Mouse (Mus musculus) embryonic facial prominence, embryonic 14.5 days (tissue): ENCODE data around the gene Taf3. TPM values are rescaled to one million over a fixed set of nuclear protein-coding genes. Genes with fewer than 3 reads are reported as not detected.

Experiments used
- ATAC-seq: fragments of 200-750 bp; cut with Nextera tagmentation; 2 replicates; pipeline ENCODE4 v1.8.0; 2017; ENCODE audit warnings: low read depth, moderate number of reproducible peaks, moderate TSS enrichment
- DNase-seq: peaks from one replicate; pipeline ENCODE4 v3.0.0-alpha.2; 2015; ENCODE audit warnings: low spot score
- H3K27ac ChIP-seq: fragments of 300-500 bp; sonication (generic); replicated peaks from 2 replicates; pipeline ENCODE4 v1.5.1; 2014; ENCODE audit warnings: low read depth, mild to moderate bottlenecking, low read length, moderate library complexity
- H3K27me3 ChIP-seq: fragments of 300-500 bp; sonication (generic); replicated peaks from 2 replicates; pipeline ENCODE4 v1.6.1; 2014; ENCODE audit warnings: low read length; ENCODE audit not compliant: control insufficient read depth, insufficient read depth
- H3K36me3 ChIP-seq: fragments of 300-500 bp; sonication (generic); 2 replicates; pipeline ENCODE4 v1.6.1; 2014; ENCODE audit warnings: low read length, mixed read lengths; ENCODE audit not compliant: control insufficient read depth, insufficient read depth
- H3K4me1 ChIP-seq: fragments of 300-500 bp; sonication (generic); 2 replicates; pipeline ENCODE4 v1.6.1; 2014; ENCODE audit warnings: antibody characterized with exemption, low read length; ENCODE audit not compliant: control insufficient read depth, insufficient read depth
- H3K4me2 ChIP-seq: fragments of 300-500 bp; sonication (generic); 2 replicates; pipeline ENCODE4 v1.6.1; 2014; ENCODE audit warnings: low read depth, mild to moderate bottlenecking, low read length, moderate library complexity, mixed read lengths
- H3K4me3 ChIP-seq: fragments of 300-500 bp; sonication (generic); 2 replicates; pipeline ENCODE4 v1.5.1; 2014; ENCODE audit warnings: low read depth, mild to moderate bottlenecking, low read length
- H3K9ac ChIP-seq: fragments of 300-500 bp; sonication (generic); 2 replicates; pipeline ENCODE4 v1.6.1; 2014; ENCODE audit warnings: low read depth, mild to moderate bottlenecking, low read length, moderate library complexity, mixed read lengths
- H3K9me3 ChIP-seq: fragments of 300-500 bp; sonication (generic); 2 replicates; pipeline ENCODE4 v1.6.1; 2016; ENCODE audit warnings: low read length; ENCODE audit not compliant: control insufficient read depth
- WGBS: fragments of 180-500 bp; shearing (Covaris S2); extraction: QIAGEN DNeasy Blood & Tissue Kit; methylation state at CpG from one replicate; pipeline ENCODE4 v1.1.7; 2014; 5-methylcytosine and 5-hydroxymethylcytosine counted together
- polyA plus RNA-seq: library from polyadenylated mRNA; unstranded; fragments of >200 nt; fragmentation: Nextera tagmentation; extraction: Ambion mirVana; gene quantifications from 2 replicates; pipeline ENCODE4 v1.2.1, GENCODE M21; 2014

The Taf3 gene
- polyA plus RNA-seq, 1 experiment from 2014 or later = 10.9 TPM

DNA sequence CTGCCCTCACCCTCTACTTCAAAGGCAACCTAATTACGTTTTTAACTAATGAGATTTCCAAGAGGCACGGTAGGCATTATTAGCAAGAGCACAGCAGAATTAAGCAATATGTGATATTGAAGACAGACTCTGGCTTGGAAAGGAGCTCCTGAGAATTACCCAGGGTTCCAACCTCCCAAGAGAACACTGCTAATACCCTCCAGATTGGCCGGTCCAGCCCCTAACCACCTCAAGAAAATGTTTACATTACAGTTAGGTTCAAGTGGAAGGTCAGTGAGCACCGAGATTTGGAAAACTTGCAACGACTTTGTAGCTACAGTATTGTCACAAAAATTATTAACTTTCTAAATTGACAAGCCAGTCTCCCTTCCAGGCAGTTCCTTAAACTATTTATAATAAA lies 66.0 kb downstream of the Taf3 start:
- Histone ChIP-seq H3K27me3 (no peaks in the 10 kb centered on the region), H3K9me3 (no peaks in the 10 kb centered on the region), H3K9ac (no peak overlapping the region), H3K4me3 (no peak overlapping the region), H3K4me2 (no peak overlapping the region), H3K27ac (no peak overlapping the region), H3K4me1 (peaks cover 10% of the 10 kb centered on the region; the same call in 1 of the 2 replicates), H3K36me3 (no peaks in the 10 kb centered on the region)
- ATAC-seq = no peak
- DNase-seq = no peak
- WGBS = 7% methylated on average over 5 of the region's 5 CpGs

DNA sequence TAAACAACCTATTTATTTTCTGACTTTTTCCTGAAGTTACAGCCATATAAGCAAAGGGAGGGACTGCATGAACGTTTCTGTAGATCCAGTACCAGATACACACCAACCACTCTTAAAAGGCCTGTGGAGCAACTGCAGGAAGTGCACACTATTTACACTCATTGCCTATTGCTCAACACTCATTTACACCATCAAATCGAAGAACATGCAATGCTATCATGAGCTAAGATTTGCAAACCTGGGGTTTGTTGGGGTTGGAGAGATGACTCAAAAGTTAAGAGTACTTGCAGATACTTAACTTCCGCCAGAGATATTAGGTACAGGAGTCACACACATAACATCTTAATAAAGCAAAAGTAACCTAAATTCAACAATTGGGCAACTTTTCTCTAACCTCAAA lies 76.5 kb downstream of the Taf3 start:
- no peak overlapping the region for H3K9ac ChIP-seq
- DNase-seq (no peak), ATAC-seq (no peak)
- no peaks in the 10 kb centered on the region for H3K9me3 ChIP-seq
- WGBS = 76% methylated on average over 3 of the region's 3 CpGs
- no peak overlapping the region for H3K27ac ChIP-seq
- H3K4me3 ChIP-seq = no peak overlapping the region
- H3K36me3 ChIP-seq = no peaks in the 10 kb centered on the region
- no peaks in the 10 kb centered on the region for H3K27me3 ChIP-seq
- no peak overlapping the region for H3K4me2 ChIP-seq
- no peaks in the 10 kb centered on the region for H3K4me1 ChIP-seq

DNA sequence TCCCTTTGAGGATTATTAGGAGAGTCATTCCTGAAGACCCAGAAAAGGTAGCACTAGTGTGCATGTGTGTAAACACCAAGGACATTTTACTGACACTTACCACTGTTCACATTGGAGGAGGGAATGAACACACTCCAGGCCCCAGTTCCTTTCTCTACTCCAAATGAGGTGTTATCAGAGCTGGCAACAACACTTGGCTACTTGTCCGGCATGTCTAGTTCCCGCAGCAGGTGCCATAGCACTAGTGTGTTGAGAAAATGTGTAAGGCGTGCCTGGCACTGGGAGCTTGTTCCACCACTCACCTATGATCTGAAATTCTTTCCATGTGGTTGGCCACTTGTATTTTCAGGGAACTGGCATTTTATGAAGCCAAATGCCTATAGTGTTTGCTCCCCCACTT lies 77.8 kb downstream of the Taf3 start:
- Histone ChIP-seq H3K9ac (no peak overlapping the region), H3K36me3 (no peaks in the 10 kb centered on the region), H3K9me3 (no peaks in the 10 kb centered on the region), H3K4me3 (no peak overlapping the region), H3K27ac (no peak overlapping the region), H3K4me1 (no peaks in the 10 kb centered on the region), H3K27me3 (no peaks in the 10 kb centered on the region), H3K4me2 (no peak overlapping the region)
- 96% methylated on average over 3 of the region's 3 CpGs for WGBS
- ATAC-seq = no peak
- DNase-seq = no peak

DNA sequence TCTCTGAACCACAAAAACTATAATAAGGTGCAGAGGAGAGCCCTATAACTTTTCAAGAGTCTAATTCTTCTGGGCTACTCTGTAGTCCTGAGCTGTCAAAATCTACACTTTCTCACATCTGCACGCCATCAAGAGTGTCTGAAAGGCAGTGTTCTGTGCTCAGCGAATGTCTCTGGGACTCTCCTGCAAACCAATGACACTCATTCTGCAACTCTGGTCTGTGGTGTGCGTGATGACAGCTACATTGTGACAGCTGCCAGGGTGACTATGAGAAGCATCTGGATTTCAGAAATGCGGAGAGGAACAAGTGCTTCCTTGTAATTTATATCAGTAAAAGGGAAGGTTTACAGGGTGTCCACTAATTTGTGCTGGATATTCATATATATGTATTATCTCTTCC lies 78.2 kb downstream of the Taf3 start:
- WGBS = 55% methylated on average over 4 of the region's 4 CpGs
- DNase-seq = peak; percentile 38
- Histone ChIP-seq H3K9me3 (no peaks in the 10 kb centered on the region), H3K27me3 (no peaks in the 10 kb centered on the region), H3K4me3 (no peak overlapping the region), H3K9ac (no peak overlapping the region), H3K4me1 (no peaks in the 10 kb centered on the region), H3K4me2 (no peak overlapping the region), H3K36me3 (no peaks in the 10 kb centered on the region), H3K27ac (no peak overlapping the region)
- ATAC-seq = no peak

DNA sequence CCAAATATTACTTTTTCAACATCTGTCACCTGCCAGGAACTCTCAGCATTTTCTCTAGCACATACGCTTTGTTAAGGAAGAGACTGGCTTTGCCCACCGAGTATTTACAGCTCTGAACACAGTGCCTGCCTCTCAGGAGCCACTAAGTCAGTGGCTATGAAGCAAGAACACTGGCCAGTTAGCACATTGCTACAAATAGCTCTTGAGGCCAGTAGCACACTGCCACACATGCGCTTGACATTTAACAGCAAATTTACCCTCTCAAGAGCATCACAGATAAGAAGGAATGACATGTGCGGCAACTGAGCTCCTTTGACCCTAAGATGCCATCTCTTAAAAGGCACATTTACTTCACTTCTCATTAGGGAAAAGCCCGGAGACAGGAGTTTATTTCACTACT lies 78.7 kb downstream of the Taf3 start:
- H3K9me3 ChIP-seq = no peaks in the 10 kb centered on the region
- DNase-seq = no peak
- H3K4me2 ChIP-seq = no peak overlapping the region
- no peak overlapping the region for H3K27ac ChIP-seq
- H3K9ac ChIP-seq = no peak overlapping the region
- H3K36me3 ChIP-seq = no peaks in the 10 kb centered on the region
- H3K27me3 ChIP-seq = no peaks in the 10 kb centered on the region
- ATAC-seq = no peak
- no peak overlapping the region for H3K4me3 ChIP-seq
- H3K4me1 ChIP-seq = no peaks in the 10 kb centered on the region
- 75% methylated on average over 5 of the region's 5 CpGs for WGBS

DNA sequence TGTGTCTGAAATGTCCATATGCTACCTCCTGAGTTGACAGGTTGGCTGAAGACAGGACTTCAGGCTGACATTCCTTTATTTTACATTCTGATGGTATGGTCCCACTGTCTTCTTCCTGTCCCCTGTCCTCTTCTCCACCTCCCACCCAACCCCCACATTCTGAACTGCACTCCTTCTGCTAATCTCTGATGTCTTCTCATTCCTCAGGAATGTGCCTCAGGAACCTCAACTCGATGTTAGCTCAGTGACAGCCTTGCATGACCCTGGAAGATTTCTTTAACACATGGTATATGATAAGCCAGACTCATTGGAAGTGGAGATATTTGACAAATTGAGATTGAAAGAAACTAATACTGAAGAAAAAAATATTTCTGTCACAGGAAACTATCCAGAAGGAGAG lies 81.8 kb downstream of the Taf3 start:
- no peak overlapping the region for H3K4me2 ChIP-seq
- no peaks in the 10 kb centered on the region for H3K36me3 ChIP-seq

DNA sequence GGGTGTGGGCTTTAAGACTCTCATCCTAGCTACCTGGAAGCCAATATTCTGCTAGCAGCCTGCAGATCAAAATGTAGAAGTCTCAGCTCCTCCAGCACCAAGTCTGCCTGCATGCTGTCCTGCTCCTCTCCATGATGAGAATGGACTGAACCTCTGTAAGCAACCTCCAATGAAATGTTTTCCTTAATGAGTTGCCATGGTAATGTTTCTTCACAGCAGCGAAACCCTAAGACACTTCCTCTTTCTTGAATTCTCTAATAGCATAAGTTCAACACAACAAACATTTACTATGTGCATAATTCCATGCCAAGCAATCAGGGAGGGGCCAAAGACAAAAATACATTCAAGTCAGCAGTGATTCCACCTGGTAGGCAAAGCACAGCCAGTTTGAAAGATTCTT lies 82.8 kb downstream of the Taf3 start:
- no peak for DNase-seq

More for the DNA sequence above, 81.8 kb downstream of the Taf3 start:
- no peak for ATAC-seq
- no peak overlapping the region for H3K4me3 ChIP-seq
- no peak for DNase-seq
- H3K27ac ChIP-seq = no peak overlapping the region
- 36% methylated on average over 1 of the region's 1 CpGs for WGBS
- no peak overlapping the region for H3K9ac ChIP-seq
- no peaks in the 10 kb centered on the region for H3K27me3 ChIP-seq
- no peaks in the 10 kb centered on the region for H3K9me3 ChIP-seq
- H3K4me1 ChIP-seq = no peaks in the 10 kb centered on the region

DNA sequence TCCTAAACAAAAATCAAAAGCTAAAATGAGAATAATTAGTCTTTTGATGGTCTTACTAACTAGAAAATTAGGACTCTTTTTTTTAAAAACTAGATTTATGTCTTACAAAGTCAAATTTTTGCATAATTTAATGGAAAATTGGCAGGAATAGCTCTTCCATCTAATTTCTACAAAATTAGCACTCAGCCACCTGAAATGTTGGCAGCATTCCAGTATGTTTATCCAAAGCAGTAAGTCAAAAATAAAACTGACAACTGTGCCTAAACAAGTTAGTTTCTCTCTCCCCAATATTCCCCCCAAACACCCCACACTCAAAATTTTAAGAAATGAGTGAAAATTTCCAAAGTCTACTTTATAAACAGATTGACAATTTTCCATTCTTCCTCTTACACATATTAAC lies 85.5 kb downstream of the Taf3 start:
- Histone ChIP-seq H3K27ac (no peak overlapping the region), H3K36me3 (no peaks in the 10 kb centered on the region), H3K4me2 (no peak overlapping the region), H3K4me1 (no peaks in the 10 kb centered on the region), H3K9me3 (no peaks in the 10 kb centered on the region), H3K9ac (no peak overlapping the region), H3K27me3 (no peaks in the 10 kb centered on the region), H3K4me3 (no peak overlapping the region)
- no peak for DNase-seq
- no peak for ATAC-seq

More for the DNA sequence above, 82.8 kb downstream of the Taf3 start:
- WGBS = 78% methylated on average over 1 of the region's 1 CpGs
- ATAC-seq = no peak
- H3K9ac ChIP-seq = no peak overlapping the region
- no peak overlapping the region for H3K27ac ChIP-seq
- no peak overlapping the region for H3K4me2 ChIP-seq
- H3K27me3 ChIP-seq = no peaks in the 10 kb centered on the region
- H3K9me3 ChIP-seq = no peaks in the 10 kb centered on the region
- no peaks in the 10 kb centered on the region for H3K36me3 ChIP-seq
- H3K4me3 ChIP-seq = no peak overlapping the region
- H3K4me1 ChIP-seq = no peaks in the 10 kb centered on the region

DNA sequence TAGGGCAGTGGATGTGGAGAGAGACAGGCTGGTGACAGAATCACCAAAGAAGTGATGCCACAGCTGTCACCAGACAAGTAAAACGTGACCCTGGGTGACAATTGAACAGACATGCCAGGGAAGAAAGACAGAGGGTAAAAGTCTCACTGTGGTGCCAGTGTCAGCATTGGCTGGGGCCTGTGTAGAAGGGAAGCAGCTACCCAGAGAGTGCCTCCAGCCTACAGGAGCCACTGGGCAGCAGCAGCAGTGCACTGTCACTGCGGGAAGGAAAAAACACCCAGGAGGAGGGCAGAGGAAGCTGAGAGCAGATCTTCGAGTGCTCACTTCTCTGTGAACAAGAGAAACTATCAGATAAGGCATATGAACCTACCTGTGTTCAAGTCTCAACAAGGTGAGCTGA lies 86.7 kb downstream of the Taf3 start:
- H3K4me1 ChIP-seq = no peaks in the 10 kb centered on the region
- H3K9ac ChIP-seq = no peak overlapping the region
- no peaks in the 10 kb centered on the region for H3K9me3 ChIP-seq
- no peak for ATAC-seq
- no peaks in the 10 kb centered on the region for H3K27me3 ChIP-seq
- WGBS = 60% methylated on average over 3 of the region's 3 CpGs
- no peaks in the 10 kb centered on the region for H3K36me3 ChIP-seq
- no peak overlapping the region for H3K4me3 ChIP-seq
- H3K27ac ChIP-seq = no peak overlapping the region
- no peak overlapping the region for H3K4me2 ChIP-seq
- DNase-seq = no peak
